Comparison of ENCODE assay signal across 15 mouse cellular contexts in the genomic region with DNA sequence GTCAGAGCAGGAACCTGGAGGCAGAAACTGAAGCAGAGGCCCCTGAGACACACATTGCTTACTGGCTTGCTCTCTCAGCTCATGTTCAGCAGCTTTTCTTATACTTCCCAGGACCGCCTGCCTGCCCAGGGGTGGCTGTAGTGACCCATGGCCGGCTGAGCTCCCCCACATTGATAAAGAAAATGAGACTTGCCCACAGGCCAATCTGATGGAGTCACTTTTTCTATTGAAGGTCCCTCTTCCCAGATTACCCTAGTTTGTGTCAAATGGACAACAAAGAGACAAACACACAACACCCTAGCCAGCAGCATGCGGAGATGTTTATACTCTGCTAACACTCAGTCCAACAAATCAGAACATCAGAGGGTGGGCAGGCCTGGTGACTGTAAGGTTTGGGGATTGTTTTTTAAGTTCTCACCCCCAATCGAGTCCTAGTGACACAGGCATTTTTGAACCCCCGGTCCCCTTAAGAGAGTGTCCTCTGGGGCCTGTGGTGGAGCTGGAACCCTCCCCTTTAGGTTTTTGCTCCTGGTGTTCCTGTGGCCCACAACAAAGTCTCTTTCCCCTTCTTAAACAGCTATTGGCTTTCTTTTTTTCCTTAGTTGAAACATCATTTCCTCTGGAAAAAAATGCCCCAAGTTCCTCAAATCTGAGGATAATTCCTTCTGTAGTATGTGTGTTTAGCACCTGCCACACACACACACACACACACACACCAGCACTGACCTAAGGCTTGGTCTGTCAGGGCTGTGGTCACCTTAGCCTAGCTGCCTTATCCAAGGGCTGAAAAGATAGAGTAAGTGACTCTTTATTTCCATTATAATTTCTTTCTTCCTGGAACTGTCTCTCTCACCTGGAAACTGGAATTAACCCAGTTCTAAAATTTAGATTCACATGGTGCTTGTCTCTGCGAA. TPM values are rescaled to one million over a fixed set of nuclear protein-coding genes. Genes with fewer than 3 reads are reported as not detected.
DNase-seq lines count a peak whose midpoint lies in the region; ATAC-seq and TF ChIP-seq lines count a peak whose summit lies in the region.
"Had no signal": no experiment of that assay in that cellular context is flagged by ENCODE, and none has a peak within 500 bp of the region (broad histone marks: within the 10 kb centered on the region; RNA-seq: fewer than 3 reads in every experiment).

No protein-coding gene starts in this region.

- no peak overlapping the region for H3K9ac ChIP-seq in intestine, embryonic 15.5 days
- no peak overlapping the region for H3K9ac ChIP-seq in intestine, postnatal 0 days (ENCODE audit: low read depth, low read length)
- H3K9ac ChIP-seq: forebrain, embryonic 15.5 days; liver, embryonic 13.5 days; neural tube, embryonic 12.5 days had no signal

- intact Hi-C loops in heart, postnatal 25 days (cut with DNase I): no loop called here

- peaks cover 4% of the 10 kb centered on the region; the same call in 1 of the 2 replicates for H3K27me3 ChIP-seq in heart, embryonic 10.5 days (ENCODE audit: insufficient read depth, poor library complexity, severe bottlenecking)
- H3K27me3 ChIP-seq in intestine, embryonic 15.5 days (replicated peaks): no peaks in the 10 kb centered on the region
- H3K27me3 ChIP-seq in intestine, postnatal 0 days (replicated peaks; ENCODE audit: control insufficient read depth, insufficient read depth, low read length): no peaks in the 10 kb centered on the region
- H3K27me3 ChIP-seq: forebrain, embryonic 15.5 days; neural tube, embryonic 12.5 days had no signal

- WGBS in heart, embryonic 10.5 days: 65% methylated on average over 6 of the region's 6 CpGs
- WGBS in intestine, embryonic 15.5 days: 60% methylated on average over 6 of the region's 6 CpGs
- WGBS in intestine, postnatal 0 days: 60% methylated on average over 6 of the region's 6 CpGs
- 58% methylated on average over 6 of the region's 6 CpGs for WGBS in macrophage (ENCODE audit: missing documents)

- peak; percentile 10; the same call in 1 of the 2 replicates for ATAC-seq in intestine, embryonic 15.5 days
- no peak for ATAC-seq in intestine, postnatal 0 days
- ATAC-seq: forebrain, embryonic 15.5 days had no signal

- no peak overlapping the region for H3K4me3 ChIP-seq in heart, embryonic 10.5 days
- H3K4me3 ChIP-seq in intestine, embryonic 15.5 days (replicated peaks): no peak overlapping the region
- H3K4me3 ChIP-seq in intestine, postnatal 0 days (ENCODE audit: low read depth, low read length): no peak overlapping the region
- no peak overlapping the region for H3K4me3 ChIP-seq in macrophage (ENCODE audit: inconsistent target)
- H3K4me3 ChIP-seq: erythroblast, embryonic 14.5 days; forebrain, embryonic 15.5 days; liver, embryonic 13.5 days; neural tube, embryonic 12.5 days had no signal

- peaks cover 63% of the 10 kb centered on the region for H3K4me1 ChIP-seq in heart, embryonic 10.5 days
- H3K4me1 ChIP-seq in intestine, embryonic 15.5 days (replicated peaks): peaks cover 18% of the 10 kb centered on the region
- H3K4me1 ChIP-seq in intestine, postnatal 0 days (replicated peaks; ENCODE audit: control insufficient read depth, insufficient read depth, low read length): 0 out of 2 replicates have a peak, but pooled peaks cover 8% of the 10 kb centered on the region

- no peaks in the 10 kb centered on the region for H3K36me3 ChIP-seq in heart, embryonic 10.5 days
- no peaks in the 10 kb centered on the region for H3K36me3 ChIP-seq in intestine, embryonic 15.5 days
- no peaks in the 10 kb centered on the region for H3K36me3 ChIP-seq in intestine, postnatal 0 days (ENCODE audit: control insufficient read depth, insufficient read depth)
- H3K36me3 ChIP-seq in macrophage (ENCODE audit: inconsistent target): no peaks in the 10 kb centered on the region
- H3K36me3 ChIP-seq: forebrain, embryonic 15.5 days; liver, embryonic 13.5 days; neural tube, embryonic 12.5 days had no signal

- H3K79me2 ChIP-seq in macrophage (ENCODE audit: inconsistent target): no peaks in the 10 kb centered on the region

- H3K4me2 ChIP-seq in intestine, embryonic 15.5 days (replicated peaks): no peak overlapping the region
- H3K4me2 ChIP-seq in intestine, postnatal 0 days (replicated peaks; ENCODE audit: low read depth): no peak overlapping the region
- H3K4me2 ChIP-seq: forebrain, embryonic 15.5 days; neural tube, embryonic 12.5 days had no signal

- no peaks in the 10 kb centered on the region for H3K9me3 ChIP-seq in heart, embryonic 10.5 days
- H3K9me3 ChIP-seq in intestine, embryonic 15.5 days: no peaks in the 10 kb centered on the region
- H3K9me3 ChIP-seq in intestine, postnatal 0 days (ENCODE audit: control insufficient read depth): no peaks in the 10 kb centered on the region
- H3K9me3 ChIP-seq: forebrain, embryonic 15.5 days; liver, embryonic 13.5 days; megakaryocyte, embryonic 14.5 days; neural tube, embryonic 12.5 days had no signal

- no peak for DNase-seq in heart, embryonic 10.5 days (ENCODE audit: low spot score)
- no peak for DNase-seq in heart, postnatal 25 days (ENCODE audit: low spot score)
- peak; percentile 56 for DNase-seq in A20 (ENCODE audit: low read depth, low spot score)
- no peak for DNase-seq in layer of hippocampus, postnatal 25 days (ENCODE audit: extremely low spot score in 1 of 2, low spot score in 1 of 2)
- DNase-seq: adrenal gland, postnatal 25 days; cerebellum, adult 8-10 months; liver, embryonic 13.5 days; thymus, postnatal 36 days had no signal

- H3K27ac ChIP-seq in heart, embryonic 10.5 days: peak overlapping the region; percentile 86
- H3K27ac ChIP-seq in intestine, embryonic 15.5 days: no peak overlapping the region
- no peak overlapping the region for H3K27ac ChIP-seq in intestine, postnatal 0 days (ENCODE audit: low read depth, low read length)
- H3K27ac ChIP-seq in macrophage: peak overlapping the region; percentile 84
- H3K27ac ChIP-seq: forebrain, embryonic 15.5 days; liver, embryonic 13.5 days; neural tube, embryonic 12.5 days had no signal

- no peak for TF ChIP-seq CTCF in intestine, postnatal 0 days (IDR thresholded peaks at IDR 0.05; ENCODE audit: low read depth)

RNA-seq across cellular contexts. Expression of gene Ier5, which starts 41.1 kb away (rescaled TPM):
- 3.4 and 8.6 TPM in 2 replicates for polyA plus RNA-seq in heart, embryonic 10.5 days (2016; fragmentation: Nextera tagmentation; extraction: Ambion mirVana)
- total RNA-seq in heart, postnatal 25 days (2021): 10 to 100 TPM; 12.7 to 16.5 TPM
- 3.8 and 4.8 TPM in 2 replicates for polyA plus RNA-seq in intestine, embryonic 15.5 days (2015; fragmentation: Nextera tagmentation; extraction: Ambion mirVana)
- 6.1 and 6.8 TPM in 2 replicates for polyA plus RNA-seq in intestine, postnatal 0 days (2015; fragmentation: Nextera tagmentation; extraction: Ambion mirVana)
- total RNA-seq in macrophage (2018; cell fraction: chromatin; rRNA removed): 100 to 1,000 TPM in 15 of 26 experiments, 10 to 100 TPM in 11; 37.6 to 232 (median 114) TPM
- total RNA-seq in macrophage (2018; cell fraction: cytosol; rRNA removed): 100 to 1,000 TPM in 16 of 26 experiments, 10 to 100 TPM in 10; 68.0 to 298 (median 132) TPM
- total RNA-seq in macrophage (2018; cell fraction: nucleus; rRNA removed): 100 to 1,000 TPM in 22 of 26 experiments, 10 to 100 TPM in 4; 58.9 to 356 (median 241) TPM
- 24.7 to 56.1 TPM (median 49.7 TPM) in 3 replicates for polyA plus RNA-seq in macrophage (2018)
- 10 to 100 TPM; 28.2 to 28.6 TPM for total RNA-seq in layer of hippocampus, postnatal 25 days (2021)

Comparison
In these comparisons a context has a peak if more than half of its experiments do, and no peak if none do; other contexts are left out.
1. H3K27ac ChIP-seq: peak in heart, embryonic 10.5 days (single experiment) and macrophage (single experiment); none in intestine, embryonic 15.5 days (single experiment) and intestine, postnatal 0 days (single experiment).